Mouse (Mus musculus) limb, embryonic 11.5 days (tissue): ENCODE data around the gene Kcnip4. TPM values are rescaled to one million over a fixed set of nuclear protein-coding genes. Genes with fewer than 3 reads are reported as not detected.

Experiments
- ATAC-seq: fragments of 200-750 bp; cut with Nextera tagmentation; 2 replicates; pipeline ENCODE4 v1.8.0; 2017; ENCODE audit warnings: low read depth; ENCODE audit not compliant: insufficient number of reproducible peaks, low FRiP score, low TSS enrichment
- DNase-seq: peaks from one replicate; pipeline ENCODE4 v3.0.0-alpha.2; 2015; ENCODE audit warnings: low spot score
- H3K27ac ChIP-seq: fragments of 300-500 bp; sonication (generic); replicated peaks from 2 replicates; pipeline ENCODE4 v1.5.1; 2014; ENCODE audit warnings: low read depth, mild to moderate bottlenecking, low read length
- H3K27me3 ChIP-seq: fragments of 300-500 bp; sonication (generic); 2 replicates; pipeline ENCODE4 v1.6.1; 2014; ENCODE audit warnings: mild to moderate bottlenecking, low read length, mixed read lengths; ENCODE audit not compliant: control insufficient read depth, insufficient read depth
- H3K36me3 ChIP-seq: fragments of 300-500 bp; sonication (generic); 2 replicates; pipeline ENCODE4 v1.6.1; 2014; ENCODE audit warnings: mild to moderate bottlenecking, low read length, moderate library complexity, mixed read lengths; ENCODE audit not compliant: control insufficient read depth, insufficient read depth
- H3K4me1 ChIP-seq: fragments of 300-500 bp; sonication (generic); 2 replicates; pipeline ENCODE4 v1.6.1; 2014; ENCODE audit warnings: low read length, mixed read lengths; ENCODE audit not compliant: control insufficient read depth, insufficient read depth
- H3K4me2 ChIP-seq: fragments of 300-500 bp; sonication (generic); 2 replicates; pipeline ENCODE4 v1.6.1; 2014; ENCODE audit warnings: low read depth, mild to moderate bottlenecking, moderate library complexity; ENCODE audit not compliant: severe bottlenecking
- H3K4me3 ChIP-seq: fragments of 300-500 bp; sonication (generic); 2 replicates; pipeline ENCODE4 v1.5.1; 2014; ENCODE audit warnings: low read depth, low read length
- H3K9ac ChIP-seq: fragments of 300-500 bp; sonication (generic); 2 replicates; pipeline ENCODE4 v1.6.1; 2014; ENCODE audit warnings: mild to moderate bottlenecking, low read length
- H3K9me3 ChIP-seq: fragments of 300-500 bp; sonication (generic); 2 replicates; pipeline ENCODE4 v1.6.1; 2016; ENCODE audit warnings: low read length; ENCODE audit not compliant: control insufficient read depth
- WGBS: fragments of 180-500 bp; shearing (Covaris S2); extraction: QIAGEN DNeasy Blood & Tissue Kit; methylation state at CpG from one replicate; pipeline ENCODE4 v1.1.7; 2014; 5-methylcytosine and 5-hydroxymethylcytosine counted together
- polyA plus RNA-seq: library from polyadenylated mRNA; unstranded; fragments of >200 nt; fragmentation: Nextera tagmentation; extraction: Ambion mirVana; gene quantifications from 2 replicates; pipeline ENCODE4 v1.2.1, GENCODE M21; 2014

Kcnip4 gene
- polyA plus RNA-seq = 0.76 and 1.3 TPM in 2 replicates

DNA sequence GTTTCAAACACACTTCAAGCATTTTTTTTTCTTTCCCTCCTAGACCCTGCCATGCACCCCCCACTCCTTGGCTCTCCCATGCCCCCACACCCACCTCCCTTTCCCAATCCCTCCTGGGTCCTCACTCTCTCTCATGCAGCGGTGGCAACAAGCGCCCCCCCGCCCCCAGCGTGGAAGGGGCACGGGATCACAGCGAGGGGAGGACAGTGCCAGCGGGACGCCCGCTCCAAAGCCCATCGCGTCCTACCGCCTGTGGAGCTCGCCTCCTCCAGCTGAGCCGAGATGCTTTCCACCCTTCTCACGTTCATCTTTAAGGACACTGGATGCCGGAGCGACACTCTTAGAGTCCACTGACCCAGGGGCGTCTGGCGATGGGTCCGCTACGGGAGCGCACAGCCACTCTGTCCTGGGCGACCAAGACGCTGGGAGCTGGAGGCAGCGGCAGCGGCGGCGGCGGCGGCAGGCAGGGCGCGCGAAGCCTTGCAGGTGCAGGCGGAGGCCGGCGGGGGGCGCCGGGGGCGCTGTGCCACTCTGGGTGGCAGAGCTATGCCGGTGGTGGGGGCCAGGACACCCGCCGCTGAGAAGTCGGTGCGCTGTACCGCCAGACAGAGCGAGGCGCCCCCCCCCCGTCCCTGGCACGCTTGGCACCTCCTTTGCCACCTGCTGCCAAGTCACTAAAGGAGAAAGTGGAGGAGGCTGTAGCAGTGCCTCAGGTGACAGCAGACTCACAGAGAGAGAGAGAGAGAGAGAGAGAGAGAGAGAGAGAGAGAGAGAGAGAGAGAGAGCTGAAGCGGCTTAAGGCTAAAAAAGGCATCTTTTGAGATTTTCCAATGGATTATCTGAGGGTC, at the start of gene Kcnip4:
Gene Kcnip4 (minus strand): TSS at position 514 of the 848 bp plus-strand sequence.
- peak within 1 kb of the TSS; percentile 44 for H3K4me3 ChIP-seq
- 2% methylated on average over 50 of the region's 50 CpGs for WGBS
- 0 out of 2 replicates have a peak, but pooled peaks have one; percentile 53 for ATAC-seq
- H3K9ac ChIP-seq = peak within 1 kb of the TSS; percentile 45; the same call in 1 of the 2 replicates
- H3K27me3 ChIP-seq = peaks cover 18% of the 10 kb centered on the region
- no peaks in the 10 kb centered on the region for H3K4me1 ChIP-seq
- DNase-seq = peak; percentile 60
- H3K4me2 ChIP-seq = peak within 1 kb of the TSS; percentile 84
- no peak within 1 kb of the TSS for H3K27ac ChIP-seq
- H3K36me3 ChIP-seq = no peaks in the 10 kb centered on the region
- H3K9me3 ChIP-seq = no peaks in the 10 kb centered on the region

DNA sequence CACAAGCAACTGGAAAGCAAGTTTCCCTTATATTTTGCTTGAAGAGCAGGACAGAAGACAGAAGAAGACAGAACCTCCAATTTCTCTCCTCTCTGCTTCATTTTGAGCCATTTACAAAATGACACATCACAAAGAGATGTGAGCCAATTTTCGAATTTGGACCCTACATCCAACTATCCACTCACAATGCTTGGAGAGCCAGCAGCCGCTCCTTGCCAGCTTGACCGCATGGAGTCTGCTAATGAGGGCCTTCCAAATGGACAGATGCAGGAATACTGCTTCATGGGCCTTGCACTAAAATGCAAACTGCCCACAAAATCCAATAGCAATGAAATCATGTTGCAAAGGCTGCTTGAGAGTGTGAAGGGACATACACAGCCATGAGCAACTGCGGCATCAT, 47.2 kb upstream of the Kcnip4 start:
- H3K27me3 ChIP-seq = no peaks in the 10 kb centered on the region
- no peak overlapping the region for H3K4me2 ChIP-seq
- H3K9me3 ChIP-seq = no peaks in the 10 kb centered on the region
- ATAC-seq (no peak), DNase-seq (no peak)
- H3K9ac ChIP-seq = no peak overlapping the region
- WGBS = 88% methylated on average over 4 of the region's 4 CpGs
- H3K4me1 ChIP-seq = no peaks in the 10 kb centered on the region
- no peaks in the 10 kb centered on the region for H3K36me3 ChIP-seq
- H3K4me3 ChIP-seq = no peak overlapping the region
- H3K27ac ChIP-seq = no peak overlapping the region

DNA sequence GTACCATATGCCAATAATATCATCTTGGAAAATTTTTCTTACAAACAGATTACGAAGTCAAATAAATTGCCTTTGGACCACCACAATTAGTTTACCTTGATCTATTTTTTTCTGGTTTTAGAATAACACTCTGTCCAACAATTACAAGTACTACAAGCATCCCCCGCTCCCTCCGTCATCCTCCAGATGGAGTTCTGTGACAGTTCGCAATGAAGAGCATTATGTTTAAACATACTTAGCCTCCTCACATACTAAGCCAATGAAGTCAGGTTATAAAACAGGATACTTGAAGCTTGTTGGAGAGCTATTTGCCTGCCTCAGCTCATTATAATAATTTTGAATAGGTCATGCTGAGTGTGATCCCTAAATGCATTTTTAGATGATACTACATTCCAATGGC, 39.0 kb upstream of the Kcnip4 start:
- H3K36me3 ChIP-seq = no peaks in the 10 kb centered on the region
- DNase-seq = no peak
- no peak overlapping the region for H3K9ac ChIP-seq
- ATAC-seq = no peak
- H3K9me3 ChIP-seq = no peaks in the 10 kb centered on the region
- no peak overlapping the region for H3K4me2 ChIP-seq
- H3K4me3 ChIP-seq = no peak overlapping the region
- H3K4me1 ChIP-seq = no peaks in the 10 kb centered on the region
- no peak overlapping the region for H3K27ac ChIP-seq
- WGBS = 90% methylated on average over 4 of the region's 4 CpGs
- H3K27me3 ChIP-seq = no peaks in the 10 kb centered on the region

DNA sequence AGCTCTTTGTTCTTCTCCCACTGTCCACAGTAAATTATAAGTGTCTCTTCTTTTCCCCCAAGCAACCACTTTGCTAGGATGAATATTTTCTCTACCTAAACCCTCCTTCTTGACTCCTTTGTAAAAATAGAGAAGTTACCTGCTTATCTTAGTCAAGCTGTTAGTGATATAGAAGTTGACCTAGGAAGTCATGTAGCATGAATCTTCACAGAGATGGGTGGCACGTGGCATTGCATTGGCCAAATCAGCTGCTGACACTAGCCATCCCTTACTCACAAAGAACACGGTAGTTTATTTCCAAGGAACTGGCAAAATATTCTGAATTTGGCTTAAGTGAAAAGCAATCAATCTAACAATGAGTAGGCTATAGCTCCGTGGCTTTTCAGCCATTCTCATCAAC, 32.7 kb upstream of the Kcnip4 start:
- no peak overlapping the region for H3K27ac ChIP-seq
- H3K9me3 ChIP-seq = no peaks in the 10 kb centered on the region
- no peak overlapping the region for H3K4me3 ChIP-seq
- ATAC-seq (no peak), DNase-seq (no peak)
- no peaks in the 10 kb centered on the region for H3K4me1 ChIP-seq
- H3K9ac ChIP-seq = no peak overlapping the region
- no peak overlapping the region for H3K4me2 ChIP-seq
- no peaks in the 10 kb centered on the region for H3K27me3 ChIP-seq
- H3K36me3 ChIP-seq = no peaks in the 10 kb centered on the region
- WGBS = 81% methylated on average over 3 of the region's 3 CpGs

DNA sequence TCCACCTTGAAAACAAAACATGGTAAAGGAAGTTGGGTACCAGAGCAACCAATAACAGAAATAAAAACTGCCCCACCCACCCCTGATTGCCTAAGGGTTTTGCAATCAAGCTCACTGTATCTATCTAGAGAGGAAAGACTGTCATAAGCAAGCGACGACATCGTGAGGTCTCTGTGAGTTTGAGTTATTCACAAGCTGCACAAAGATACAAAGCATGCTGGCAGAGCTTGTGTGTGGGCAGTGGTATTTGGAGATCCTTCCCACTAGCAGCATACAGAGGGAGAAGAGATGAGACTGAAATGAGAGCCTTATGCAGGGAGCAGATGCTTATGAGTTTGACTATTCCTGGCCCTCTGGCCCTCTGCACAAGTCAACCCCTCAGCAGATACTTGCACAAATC, 23.2 kb upstream of the Kcnip4 start:
- Histone ChIP-seq H3K36me3 (no peaks in the 10 kb centered on the region), H3K9me3 (no peaks in the 10 kb centered on the region), H3K4me1 (no peaks in the 10 kb centered on the region), H3K27ac (no peak overlapping the region), H3K9ac (no peak overlapping the region), H3K27me3 (no peaks in the 10 kb centered on the region), H3K4me3 (no peak overlapping the region), H3K4me2 (no peak overlapping the region)
- DNase-seq (no peak), ATAC-seq (no peak)
- 93% methylated on average over 3 of the region's 3 CpGs for WGBS

GRCm38 (mm10) chr5:49529362-49529761, 4.7 kb upstream of the Kcnip4 start:
- H3K4me2 ChIP-seq = no peak overlapping the region
- H3K9ac ChIP-seq = no peak overlapping the region
- peaks cover 10% of the 10 kb centered on the region for H3K27me3 ChIP-seq
- no peaks in the 10 kb centered on the region for H3K4me1 ChIP-seq
- 0 out of 2 replicates have a peak, but pooled peaks have one; percentile 23 for ATAC-seq
- H3K4me3 ChIP-seq = no peak overlapping the region
- no peak overlapping the region for H3K27ac ChIP-seq
- H3K9me3 ChIP-seq = no peaks in the 10 kb centered on the region
- no peaks in the 10 kb centered on the region for H3K36me3 ChIP-seq
- 85% methylated on average over 8 of the region's 8 CpGs for WGBS
- no peak for DNase-seq

- H3K4me3 ChIP-seq = no peak overlapping the region
Measured at GRCm38 (mm10) chr5:49525242-49525612, 520 bp upstream of the Kcnip4 start.

DNA sequence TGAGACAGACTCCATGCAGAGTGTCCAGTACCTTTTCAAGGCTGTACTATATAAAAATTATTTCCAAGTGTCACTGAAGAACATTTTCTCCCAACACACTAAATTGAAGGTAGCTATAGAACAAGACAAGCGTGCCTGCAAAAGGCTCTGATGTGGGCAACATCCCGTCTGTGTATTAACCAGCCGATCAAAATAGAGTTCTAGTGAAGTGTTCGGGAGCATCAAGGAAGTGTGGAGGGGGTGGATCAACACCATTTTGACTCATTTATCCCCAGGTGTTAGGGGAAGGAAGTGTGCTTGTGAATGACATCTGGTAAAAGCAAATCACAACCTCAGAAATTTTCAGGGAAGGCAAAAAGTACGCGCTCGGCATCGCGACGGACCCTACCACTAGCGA, 712 bp downstream of the Kcnip4 start:
- Histone ChIP-seq H3K4me1 (no peaks in the 10 kb centered on the region), H3K36me3 (no peaks in the 10 kb centered on the region), H3K9ac (no peak overlapping the region), H3K4me2 (peak overlapping the region; percentile 84), H3K9me3 (no peaks in the 10 kb centered on the region), H3K27ac (no peak overlapping the region), H3K4me3 (peak overlapping the region; percentile 44), H3K27me3 (peaks cover 18% of the 10 kb centered on the region)
- no peak for DNase-seq
- 7% methylated on average over 11 of the region's 11 CpGs for WGBS
- ATAC-seq = no peak

More at GRCm38 (mm10) chr5:49525242-49525612, 520 bp upstream of the Kcnip4 start:
- H3K9ac ChIP-seq = no peak overlapping the region
- WGBS = 75% methylated on average over 4 of the region's 4 CpGs
- no peaks in the 10 kb centered on the region for H3K4me1 ChIP-seq
- H3K4me2 ChIP-seq = peak overlapping the region; percentile 84; the same call in 1 of the 2 replicates
- H3K9me3 ChIP-seq = no peaks in the 10 kb centered on the region
- peaks cover 18% of the 10 kb centered on the region for H3K27me3 ChIP-seq
- no peak overlapping the region for H3K27ac ChIP-seq
- ATAC-seq (no peak), DNase-seq (no peak)
- H3K36me3 ChIP-seq = no peaks in the 10 kb centered on the region
